9 mouse cellular contexts compared by ENCODE assay signal in the genomic region with DNA sequence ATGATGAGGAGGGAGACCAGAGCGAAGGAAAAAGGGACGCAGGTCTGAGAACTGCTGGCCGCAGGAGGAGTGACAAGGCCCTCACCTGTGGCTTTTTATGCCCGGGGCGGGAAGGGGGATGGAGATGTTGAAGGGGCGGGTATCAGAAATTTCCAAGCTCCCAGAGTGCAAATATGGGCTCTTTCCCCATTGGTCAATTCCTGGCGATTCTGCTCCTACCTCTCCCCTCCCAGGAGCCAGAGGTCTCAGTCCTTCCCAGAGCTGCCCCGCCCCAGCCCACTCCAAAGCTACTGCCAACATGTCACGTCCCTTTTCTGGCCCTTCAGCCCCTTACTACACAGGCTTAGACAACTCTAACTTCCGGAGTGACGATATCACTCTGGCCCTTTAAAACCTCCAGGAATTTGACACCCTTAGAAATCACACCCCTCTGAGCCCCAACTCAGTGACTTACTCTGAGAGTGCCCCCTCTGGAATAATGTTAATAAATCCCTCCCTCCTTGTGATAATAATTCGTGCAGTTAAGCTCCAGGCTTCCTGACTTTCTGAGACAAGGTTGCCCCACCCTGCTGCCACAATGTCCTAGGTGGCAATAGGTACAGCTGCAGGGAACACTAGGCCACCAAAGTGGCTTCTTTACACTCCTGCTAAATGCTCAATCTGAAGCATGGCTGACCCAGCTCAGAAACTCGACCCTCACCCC. TPM values are rescaled to one million over a fixed set of nuclear protein-coding genes. Genes with fewer than 3 reads are reported as not detected.
DNase-seq lines count a peak whose midpoint lies in the region; ATAC-seq and TF ChIP-seq lines count a peak whose summit lies in the region.
"Had no signal": no experiment of that assay in that cellular context is flagged by ENCODE, and none has a peak within 500 bp of the region (broad histone marks: within the 10 kb centered on the region; RNA-seq: fewer than 3 reads in every experiment).

No protein-coding gene starts in this region.

- H3K36me3 ChIP-seq in kidney, embryonic 14.5 days (ENCODE audit: control insufficient read depth, insufficient read depth, low read length): no peaks in the 10 kb centered on the region
- no peaks in the 10 kb centered on the region for H3K36me3 ChIP-seq in hindbrain, embryonic 14.5 days (replicated peaks; ENCODE audit: control insufficient read depth, insufficient read depth)
- H3K36me3 ChIP-seq in lung, embryonic 14.5 days (ENCODE audit: insufficient read depth): no peaks in the 10 kb centered on the region
- no peaks in the 10 kb centered on the region for H3K36me3 ChIP-seq in stomach, embryonic 16.5 days (ENCODE audit: control insufficient read depth, insufficient read depth, low read length)
- H3K36me3 ChIP-seq: G1E had no signal

- H3K27me3 ChIP-seq in kidney, embryonic 14.5 days (ENCODE audit: control insufficient read depth, insufficient read depth, low read length): peaks cover 21% of the 10 kb centered on the region
- H3K27me3 ChIP-seq in hindbrain, embryonic 14.5 days (ENCODE audit: control insufficient read depth, insufficient read depth, low read length): peaks cover 38% of the 10 kb centered on the region
- H3K27me3 ChIP-seq in lung, embryonic 14.5 days (ENCODE audit: insufficient read depth, low read length): peaks cover 21% of the 10 kb centered on the region
- peaks cover 8% of the 10 kb centered on the region; the same call in 1 of the 2 replicates for H3K27me3 ChIP-seq in stomach, embryonic 16.5 days (ENCODE audit: control insufficient read depth, insufficient read depth, low read length)

- DNase-seq in kidney, adult 8-10 months: no peak
- no peak for DNase-seq in hindbrain, embryonic 14.5 days (ENCODE audit: low spot score)
- DNase-seq in lung, embryonic 14.5 days: peak; percentile 70
- DNase-seq in right cerebral cortex, postnatal 10 days (ENCODE audit: low spot score in 2 of 2): no peak
- DNase-seq in cerebellum, postnatal 4 days (ENCODE audit: low spot score in 2 of 2): no peak
- DNase-seq in thymus, postnatal 4 days: no peak

- no peaks in the 10 kb centered on the region for H3K9me3 ChIP-seq in kidney, embryonic 14.5 days (ENCODE audit: control insufficient read depth, low read length)
- no peaks in the 10 kb centered on the region for H3K9me3 ChIP-seq in hindbrain, embryonic 14.5 days (ENCODE audit: control insufficient read depth, low read length)
- H3K9me3 ChIP-seq in lung, embryonic 14.5 days (ENCODE audit: low read depth, low read length): no peaks in the 10 kb centered on the region
- H3K9me3 ChIP-seq in stomach, embryonic 16.5 days (replicated peaks; ENCODE audit: control insufficient read depth, low read length): no peaks in the 10 kb centered on the region

- peak; percentile 58 for ATAC-seq in kidney, embryonic 14.5 days (ENCODE audit: low FRiP score, low TSS enrichment)
- no peak for ATAC-seq in hindbrain, embryonic 14.5 days (ENCODE audit: low FRiP score)
- ATAC-seq in lung, embryonic 14.5 days (ENCODE audit: insufficient read depth): peak; percentile 93
- ATAC-seq in stomach, embryonic 16.5 days (ENCODE audit: insufficient read depth, low FRiP score): peak; percentile 90

- no peak for TF ChIP-seq CTCF in lung, embryonic 14.5 days (IDR thresholded peaks at IDR 0.05; ENCODE audit: low read depth)

- peaks cover 21% of the 10 kb centered on the region; the same call in 1 of the 2 replicates for H3K4me1 ChIP-seq in kidney, embryonic 14.5 days (ENCODE audit: control insufficient read depth, insufficient read depth, low read length)
- peaks cover 3% of the 10 kb centered on the region for H3K4me1 ChIP-seq in hindbrain, embryonic 14.5 days (replicated peaks; ENCODE audit: control insufficient read depth, insufficient read depth, low read length)
- no peaks in the 10 kb centered on the region for H3K4me1 ChIP-seq in lung, embryonic 14.5 days (ENCODE audit: insufficient read depth)
- H3K4me1 ChIP-seq in stomach, embryonic 16.5 days (ENCODE audit: control insufficient read depth, insufficient read depth, low read length): peaks cover 12% of the 10 kb centered on the region

- under 1% methylated on average over 13 of the region's 13 CpGs for WGBS in kidney, embryonic 14.5 days
- 2% methylated on average over 13 of the region's 13 CpGs for WGBS in hindbrain, embryonic 14.5 days
- WGBS in lung, embryonic 14.5 days: 3% methylated on average over 13 of the region's 13 CpGs
- 3% methylated on average over 13 of the region's 13 CpGs for WGBS in stomach, embryonic 16.5 days

- peak overlapping the region; percentile 41 for H3K4me3 ChIP-seq in kidney, embryonic 14.5 days (ENCODE audit: low read length)
- H3K4me3 ChIP-seq in hindbrain, embryonic 14.5 days (replicated peaks; ENCODE audit: low read length): peak overlapping the region; percentile 17
- peak overlapping the region; percentile 38 for H3K4me3 ChIP-seq in lung, embryonic 14.5 days (ENCODE audit: low read depth, low read length)
- H3K4me3 ChIP-seq in stomach, embryonic 16.5 days (replicated peaks; ENCODE audit: low read length): peak overlapping the region; percentile 56

- no peak overlapping the region for H3K9ac ChIP-seq in kidney, embryonic 14.5 days (ENCODE audit: low read depth, low read length)
- H3K9ac ChIP-seq in hindbrain, embryonic 14.5 days: 0 out of 2 replicates have a peak overlapping the region, but pooled peaks have one; percentile 11
- H3K9ac ChIP-seq in lung, embryonic 14.5 days: peak overlapping the region; percentile 36; the same call in 1 of the 2 replicates
- peak overlapping the region; percentile 79 for H3K9ac ChIP-seq in stomach, embryonic 16.5 days (ENCODE audit: low read length)

- no peak overlapping the region for H3K27ac ChIP-seq in kidney, embryonic 14.5 days (ENCODE audit: low read depth, low read length)
- no peak overlapping the region for H3K27ac ChIP-seq in hindbrain, embryonic 14.5 days
- H3K27ac ChIP-seq in lung, embryonic 14.5 days (ENCODE audit: low read depth): peak overlapping the region; percentile 84
- peak overlapping the region; percentile 94 for H3K27ac ChIP-seq in stomach, embryonic 16.5 days (ENCODE audit: low read length)

- H3K4me2 ChIP-seq in kidney, embryonic 14.5 days (replicated peaks; ENCODE audit: low read depth, low read length): peak overlapping the region; percentile 60
- H3K4me2 ChIP-seq in hindbrain, embryonic 14.5 days (replicated peaks): peak overlapping the region; percentile 48
- peak overlapping the region; percentile 60 for H3K4me2 ChIP-seq in lung, embryonic 14.5 days
- H3K4me2 ChIP-seq in stomach, embryonic 16.5 days (ENCODE audit: low read depth, low read length): peak overlapping the region; percentile 45

RNA-seq across cellular contexts. Expression of gene Krt19, which starts 2.5 kb away (rescaled TPM):
- 24.2 and 31.4 TPM in 2 replicates for polyA plus RNA-seq in kidney, embryonic 14.5 days (2014; fragmentation: Nextera tagmentation; extraction: Ambion mirVana)
- polyA plus RNA-seq in hindbrain, embryonic 14.5 days (2014; fragmentation: Nextera tagmentation; extraction: Ambion mirVana): 0.87 and 0.90 TPM in 2 replicates
- polyA plus RNA-seq in lung, embryonic 14.5 days (2014; fragmentation: Nextera tagmentation; extraction: Ambion mirVana): 86.7 and 91.0 TPM in 2 replicates
- polyA plus RNA-seq in stomach, embryonic 16.5 days (2015; fragmentation: Nextera tagmentation; extraction: Ambion mirVana): 1,141 and 1,514 TPM in 2 replicates
- polyA plus RNA-seq: G1E had no signal

RNA-seq across cellular contexts. Expression of gene Krt15, which starts 10.3 kb away (rescaled TPM):
- polyA plus RNA-seq in kidney, embryonic 14.5 days (2014; fragmentation: Nextera tagmentation; extraction: Ambion mirVana): 0.96 and 1.2 TPM in 2 replicates
- 0.15 and 0.16 TPM in 2 replicates for polyA plus RNA-seq in hindbrain, embryonic 14.5 days (2014; fragmentation: Nextera tagmentation; extraction: Ambion mirVana)
- polyA plus RNA-seq in lung, embryonic 14.5 days (2014; fragmentation: Nextera tagmentation; extraction: Ambion mirVana): 3.9 and 4.4 TPM in 2 replicates
- 1,477 and 1,759 TPM in 2 replicates for polyA plus RNA-seq in stomach, embryonic 16.5 days (2015; fragmentation: Nextera tagmentation; extraction: Ambion mirVana)
- polyA plus RNA-seq: G1E had no signal

RNA-seq across cellular contexts. Expression of gene Krt13, which starts 24.6 kb away (rescaled TPM):
- not detected in 2 replicates for polyA plus RNA-seq in kidney, embryonic 14.5 days (2014; fragmentation: Nextera tagmentation; extraction: Ambion mirVana)
- polyA plus RNA-seq in hindbrain, embryonic 14.5 days (2014; fragmentation: Nextera tagmentation; extraction: Ambion mirVana): not detected in 2 replicates
- polyA plus RNA-seq in lung, embryonic 14.5 days (2014; fragmentation: Nextera tagmentation; extraction: Ambion mirVana): 0.27 TPM in 1 of 2 replicates, not detected in the other
- 1,856 and 2,859 TPM in 2 replicates for polyA plus RNA-seq in stomach, embryonic 16.5 days (2015; fragmentation: Nextera tagmentation; extraction: Ambion mirVana)
- polyA plus RNA-seq: G1E had no signal

RNA-seq across cellular contexts. Expression of gene Krt36, which starts 40.6 kb away (rescaled TPM):
- polyA plus RNA-seq in kidney, embryonic 14.5 days (2014; fragmentation: Nextera tagmentation; extraction: Ambion mirVana): 1.4 and 1.5 TPM in 2 replicates
- polyA plus RNA-seq in hindbrain, embryonic 14.5 days (2014; fragmentation: Nextera tagmentation; extraction: Ambion mirVana): not detected in 2 replicates
- polyA plus RNA-seq in lung, embryonic 14.5 days (2014; fragmentation: Nextera tagmentation; extraction: Ambion mirVana): 0.11 TPM in 1 of 2 replicates, not detected in the other
- 0.44 and 0.75 TPM in 2 replicates for polyA plus RNA-seq in stomach, embryonic 16.5 days (2015; fragmentation: Nextera tagmentation; extraction: Ambion mirVana)
- polyA plus RNA-seq: G1E had no signal

RNA-seq across cellular contexts. Expression of gene Krt9, which starts 47.0 kb away (rescaled TPM):
- not detected in 2 replicates for polyA plus RNA-seq in kidney, embryonic 14.5 days (2014; fragmentation: Nextera tagmentation; extraction: Ambion mirVana)
- polyA plus RNA-seq in hindbrain, embryonic 14.5 days (2014; fragmentation: Nextera tagmentation; extraction: Ambion mirVana): not detected in 2 replicates
- not detected in 2 replicates for polyA plus RNA-seq in lung, embryonic 14.5 days (2014; fragmentation: Nextera tagmentation; extraction: Ambion mirVana)
- polyA plus RNA-seq in stomach, embryonic 16.5 days (2015; fragmentation: Nextera tagmentation; extraction: Ambion mirVana): not detected in 2 replicates
- polyA plus RNA-seq: G1E had no signal

Comparison
In these comparisons a context has a peak if more than half of its experiments do, and no peak if none do; other contexts are left out.
1. H3K27ac ChIP-seq: peak in lung, embryonic 14.5 days (single experiment) and stomach, embryonic 16.5 days (single experiment); none in kidney, embryonic 14.5 days (single experiment) and hindbrain, embryonic 14.5 days (single experiment).
2. RNA of gene Krt19, which starts 2.5 kb away (polyA plus RNA-seq): 1,141 to 1,514 TPM in stomach, embryonic 16.5 days, 86.7 to 91.0 TPM in lung, embryonic 14.5 days and 24.2 to 31.4 TPM in kidney, embryonic 14.5 days; 0.87 to 0.90 TPM in hindbrain, embryonic 14.5 days; every median in the first group is over 10 times any median in the second.
3. RNA of gene Krt15, which starts 10.3 kb away (polyA plus RNA-seq): 1,477 to 1,759 TPM in stomach, embryonic 16.5 days; 3.9 to 4.4 TPM in lung, embryonic 14.5 days, 0.96 to 1.2 TPM in kidney, embryonic 14.5 days and 0.15 to 0.16 TPM in hindbrain, embryonic 14.5 days; every median in the first group is over 100 times any median in the second.
4. RNA of gene Krt13, which starts 24.6 kb away (polyA plus RNA-seq): 1,856 to 2,859 TPM in stomach, embryonic 16.5 days; not detected in kidney, embryonic 14.5 days, 0.27 TPM in lung, embryonic 14.5 days and not detected in hindbrain, embryonic 14.5 days; every median in the first group is over 1,000 times any median in the second.
5. Peak in every context shown above with its lines, with median percentiles within 50 percentile points of each other: H3K4me2 ChIP-seq and H3K4me3 ChIP-seq.